Mouse (Mus musculus): ENCODE data around the gene Pelo.
A peak's percentile ranks its signal among the peaks of the same experiment; 100 is the strongest.

The Pelo gene

DNA sequence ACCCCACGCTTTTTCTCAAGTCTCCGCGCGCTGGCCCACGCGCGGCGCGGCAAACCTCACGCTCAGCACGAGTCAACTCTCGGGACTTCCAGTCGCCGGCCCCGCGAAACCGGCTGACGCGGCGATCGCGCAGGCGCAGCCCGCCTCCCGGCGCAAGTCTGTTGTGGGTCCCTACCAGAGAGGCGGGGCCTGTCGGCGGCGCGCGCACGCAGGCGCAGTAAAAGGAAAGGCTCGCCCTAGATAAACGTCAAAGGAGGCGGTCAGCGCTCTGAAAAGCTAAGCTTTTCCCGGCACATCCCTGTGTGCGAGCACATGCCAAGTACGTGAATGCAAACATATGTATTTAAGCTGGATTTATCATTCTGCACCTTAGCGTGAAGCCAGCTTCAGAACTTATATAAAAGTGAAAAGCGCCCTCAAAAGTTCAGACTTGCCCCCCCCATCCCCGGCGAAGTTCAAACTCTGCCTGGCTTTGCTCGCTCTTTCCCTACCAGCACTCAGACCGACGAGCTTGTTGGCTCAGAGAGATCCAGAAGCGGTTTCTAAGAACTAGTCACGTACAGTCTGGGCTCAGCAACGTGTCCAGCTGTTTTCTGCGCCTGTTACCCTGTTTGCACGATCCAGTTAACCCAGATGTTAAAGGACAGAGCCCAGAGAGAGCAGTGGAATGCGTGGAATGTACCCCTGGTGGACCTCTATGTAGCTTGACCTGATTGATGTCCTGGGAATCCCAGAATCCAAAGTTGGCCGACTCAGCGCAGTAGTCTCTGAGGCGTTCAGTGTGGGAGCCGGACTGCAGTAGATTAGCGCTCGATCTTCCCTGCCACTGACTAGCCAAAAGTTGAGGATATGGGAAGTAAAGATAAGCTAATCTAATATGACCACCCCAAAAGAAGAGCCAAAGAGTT is at the start of gene Pelo:
Gene Pelo (minus strand): TSS at position 118 of the 908 bp plus-strand sequence.
- peak; percentile 62 for DNase-seq (ENCODE audit: extremely low spot score, low read depth, low spot score)

DNA sequence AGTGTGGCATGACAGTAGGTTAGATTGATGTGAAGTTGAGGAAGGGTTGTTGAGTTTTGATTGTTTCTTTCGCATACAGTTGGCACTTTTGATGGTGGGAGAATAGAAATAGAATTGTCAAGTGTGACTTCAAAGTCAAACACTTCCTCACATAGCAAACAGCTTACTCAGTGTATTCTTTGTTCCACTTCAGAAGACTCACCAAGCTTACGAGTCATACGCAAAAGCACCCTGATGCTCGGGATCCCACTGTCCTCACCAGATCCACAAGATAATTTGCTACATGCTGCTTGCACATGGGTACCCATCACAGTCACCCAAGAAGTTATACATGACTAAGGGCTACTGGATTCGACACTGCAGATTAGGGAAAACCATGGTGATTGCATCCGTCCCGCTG is 48.5 kb upstream of the Pelo start:
- DNase-seq (ENCODE audit: extremely low spot score, low read depth, low spot score), result no peak

DNA sequence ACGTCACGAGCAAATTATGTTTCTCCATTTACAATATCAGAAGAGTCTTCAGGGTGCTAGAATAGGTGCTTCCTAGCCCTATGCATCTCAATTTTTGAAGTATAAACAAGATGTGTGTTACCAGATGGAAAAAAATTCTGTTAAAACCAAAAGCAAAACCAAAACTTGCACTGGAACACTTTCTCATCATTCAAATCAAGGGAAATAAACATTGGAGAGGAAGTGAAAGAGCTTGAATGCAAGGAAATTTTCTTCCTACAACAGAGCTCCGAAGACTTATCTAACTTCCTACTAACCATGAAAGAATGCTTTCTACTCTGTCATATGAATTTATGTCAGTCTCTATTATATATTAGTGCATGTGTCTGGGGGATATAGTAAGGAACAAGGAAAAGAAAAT is 46.8 kb upstream of the Pelo start:
- DNase-seq (ENCODE audit: extremely low spot score, low read depth, low spot score), result no peak

DNA sequence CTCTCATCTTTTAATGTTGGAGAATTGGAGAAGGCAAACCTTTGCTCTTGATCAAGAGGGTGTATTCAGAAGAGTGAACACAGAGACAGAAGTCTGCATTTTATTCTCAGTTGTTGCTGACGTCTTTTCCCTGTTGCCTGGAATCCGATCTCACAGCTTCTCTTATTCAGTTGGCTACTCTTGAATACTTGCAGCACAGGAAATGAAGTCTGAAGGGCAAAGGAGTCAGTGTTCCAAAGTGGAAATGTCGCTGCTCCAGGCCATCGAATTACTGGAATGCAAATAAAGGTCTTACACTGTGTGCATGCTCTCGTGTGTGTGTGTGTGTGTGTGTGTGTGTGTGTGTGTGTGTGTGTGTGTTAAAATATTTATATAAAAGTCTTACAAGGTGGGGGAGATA is 42.4 kb upstream of the Pelo start:
- DNase-seq (ENCODE audit: extremely low spot score, low read depth, low spot score), result no peak

DNA sequence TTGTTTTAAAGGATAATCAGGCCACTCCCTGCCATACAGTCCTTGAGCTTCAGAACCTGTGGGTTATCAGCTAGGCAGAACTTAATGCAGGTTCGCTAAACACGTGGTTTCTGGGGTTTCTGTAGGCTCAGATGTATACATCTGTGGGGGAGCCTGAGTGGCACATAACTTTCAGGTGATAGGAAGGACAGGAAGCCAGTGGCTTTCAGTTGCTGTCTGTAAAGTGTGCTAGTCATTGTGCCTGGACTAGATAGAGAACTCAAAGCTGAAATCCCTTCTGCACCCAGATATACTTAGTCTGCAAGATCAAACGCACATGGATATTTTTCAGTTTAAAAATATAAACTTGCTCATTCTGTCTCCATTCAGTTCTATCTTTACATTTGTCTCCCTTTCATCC is 41.4 kb upstream of the Pelo start:
- no peak for DNase-seq (ENCODE audit: extremely low spot score, low read depth, low spot score)

DNA sequence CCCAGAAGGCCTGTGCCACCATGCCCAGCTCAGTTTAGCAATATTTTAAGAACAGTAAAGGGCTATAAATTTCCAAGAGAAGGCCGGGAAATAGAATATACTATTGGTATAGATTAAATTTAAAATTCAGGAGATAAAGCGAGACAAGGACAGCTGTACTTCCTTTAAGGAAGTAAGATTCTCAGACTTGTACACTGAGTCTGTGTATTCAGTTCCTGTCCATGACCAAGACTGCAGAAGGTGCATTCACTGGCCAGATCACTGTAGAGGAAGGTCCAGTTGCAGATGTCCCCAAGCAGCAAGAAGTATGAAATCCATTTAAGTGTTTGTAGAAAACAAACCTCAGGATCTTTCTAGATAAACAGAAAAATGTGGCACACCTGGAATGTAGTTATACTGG is 40.0 kb upstream of the Pelo start:
- no peak for DNase-seq (ENCODE audit: extremely low spot score, low read depth, low spot score)

DNA sequence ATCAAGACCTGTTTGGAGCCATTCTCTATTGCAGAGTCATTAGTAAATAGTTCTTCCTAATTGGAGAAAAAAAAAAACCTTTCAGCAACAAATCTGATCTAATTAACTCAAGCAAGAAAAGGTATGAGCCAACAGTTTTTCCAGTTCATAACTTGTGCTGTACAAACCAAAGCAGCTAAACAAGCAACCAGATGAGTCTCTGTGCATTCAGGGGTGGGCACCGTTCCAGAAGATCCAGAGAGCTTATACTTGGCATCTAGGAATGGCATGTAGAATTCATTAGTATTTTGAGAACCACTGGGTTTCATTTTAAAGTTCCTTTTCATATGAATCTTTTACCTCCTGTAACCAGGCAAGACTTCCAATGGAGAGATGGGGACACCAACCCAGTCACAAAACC is 37.8 kb upstream of the Pelo start:
- no peak for DNase-seq (ENCODE audit: extremely low spot score, low read depth, low spot score)

DNA sequence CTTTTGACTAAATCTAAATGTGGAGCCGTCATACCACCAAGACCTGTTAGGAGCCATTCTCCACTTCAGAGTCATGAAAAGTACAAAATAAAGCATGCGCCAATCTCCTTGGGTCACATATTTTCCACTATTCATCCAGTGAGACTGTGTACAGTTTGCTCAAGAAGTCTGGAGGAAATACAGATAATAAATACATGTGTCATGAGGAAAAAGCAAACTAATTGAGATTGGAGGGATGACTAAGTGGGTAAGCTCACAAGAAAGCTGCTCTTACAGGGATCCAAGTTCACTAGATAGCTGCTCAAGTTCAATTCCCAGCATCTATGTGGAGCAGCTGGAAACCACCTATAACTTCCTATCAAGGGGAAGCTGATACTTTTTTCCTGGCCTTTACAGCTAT is 36.5 kb upstream of the Pelo start:
- DNase-seq (ENCODE audit: extremely low spot score, low read depth, low spot score), result no peak

DNA sequence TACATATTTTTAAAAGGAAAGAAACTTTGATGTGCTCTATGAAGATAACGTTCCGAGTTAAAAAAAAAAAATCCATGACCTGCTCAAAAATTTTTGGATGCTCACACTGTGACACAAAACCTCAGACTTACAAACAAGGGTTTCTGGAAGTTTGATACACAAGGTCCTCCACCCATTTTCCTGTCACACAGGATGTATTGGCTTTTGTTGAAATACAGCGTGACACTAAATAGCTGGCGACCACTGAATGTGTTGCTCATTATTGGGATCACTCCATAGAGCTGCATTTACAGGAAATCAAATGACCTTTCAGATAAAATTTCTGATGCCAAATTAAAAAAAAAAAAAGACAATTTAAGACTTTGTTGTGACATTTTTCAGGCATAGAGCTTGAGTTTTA is 35.1 kb upstream of the Pelo start:
- DNase-seq (ENCODE audit: extremely low spot score, low read depth, low spot score), result no peak

DNA sequence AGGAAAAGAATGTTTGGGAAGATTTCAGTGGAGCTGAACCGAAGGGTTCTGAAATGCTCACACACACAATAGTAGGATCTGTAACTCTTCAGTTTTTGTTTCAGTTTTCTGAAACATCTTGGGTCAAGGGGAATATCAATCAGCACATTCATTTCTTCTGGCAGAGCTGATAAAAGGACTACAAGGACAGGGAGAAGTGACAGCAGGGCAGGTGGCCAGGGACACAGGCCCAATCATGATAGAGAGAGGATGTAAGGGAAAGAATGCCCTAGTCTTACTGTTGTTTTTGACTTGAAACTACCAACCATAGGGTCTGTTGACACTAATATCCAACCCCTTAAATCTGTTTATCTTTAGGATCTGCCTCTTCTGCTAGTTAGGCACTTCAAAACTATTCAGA is 34.5 kb upstream of the Pelo start:
- no peak for DNase-seq (ENCODE audit: extremely low spot score, low read depth, low spot score)

DNA sequence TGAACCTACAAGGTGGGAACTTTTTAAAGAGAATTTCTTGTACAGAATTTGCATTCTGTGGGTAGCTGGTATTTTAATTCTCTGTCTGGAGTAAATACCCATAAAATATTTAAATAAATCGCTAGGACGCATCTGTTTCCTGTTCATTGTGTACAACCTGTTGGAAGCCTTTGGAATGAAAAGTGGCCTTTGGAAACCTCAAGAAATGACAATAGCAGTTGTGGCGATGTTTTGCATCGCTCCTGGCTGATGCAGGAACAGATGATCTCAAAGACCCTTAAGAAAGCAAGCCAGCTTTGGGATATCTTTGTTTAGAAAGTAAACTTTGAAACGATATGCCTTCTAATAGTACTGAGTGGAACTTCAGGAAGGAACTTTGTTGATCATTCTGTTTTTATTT is 28.8 kb upstream of the Pelo start:
- DNase-seq (ENCODE audit: extremely low spot score, low read depth, low spot score), result no peak

DNA sequence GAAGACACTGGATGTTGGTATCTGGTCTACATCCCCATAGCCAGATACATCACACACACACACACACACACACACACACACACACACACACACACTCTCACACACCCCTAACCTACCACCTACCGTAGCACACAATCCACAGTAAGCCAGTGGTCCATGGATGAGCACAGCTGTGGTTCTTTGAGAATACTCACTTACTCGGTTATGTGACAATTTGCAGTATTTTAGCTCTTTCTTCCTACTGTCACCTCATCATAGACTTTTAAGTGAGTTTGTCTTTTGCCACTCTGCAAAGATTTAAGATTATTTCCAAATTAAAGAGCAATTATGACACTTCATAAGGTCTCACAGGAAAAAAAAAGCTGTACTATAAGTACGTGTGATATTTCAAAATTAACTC is 28.2 kb upstream of the Pelo start:
- DNase-seq (ENCODE audit: extremely low spot score, low read depth, low spot score), result no peak

DNA sequence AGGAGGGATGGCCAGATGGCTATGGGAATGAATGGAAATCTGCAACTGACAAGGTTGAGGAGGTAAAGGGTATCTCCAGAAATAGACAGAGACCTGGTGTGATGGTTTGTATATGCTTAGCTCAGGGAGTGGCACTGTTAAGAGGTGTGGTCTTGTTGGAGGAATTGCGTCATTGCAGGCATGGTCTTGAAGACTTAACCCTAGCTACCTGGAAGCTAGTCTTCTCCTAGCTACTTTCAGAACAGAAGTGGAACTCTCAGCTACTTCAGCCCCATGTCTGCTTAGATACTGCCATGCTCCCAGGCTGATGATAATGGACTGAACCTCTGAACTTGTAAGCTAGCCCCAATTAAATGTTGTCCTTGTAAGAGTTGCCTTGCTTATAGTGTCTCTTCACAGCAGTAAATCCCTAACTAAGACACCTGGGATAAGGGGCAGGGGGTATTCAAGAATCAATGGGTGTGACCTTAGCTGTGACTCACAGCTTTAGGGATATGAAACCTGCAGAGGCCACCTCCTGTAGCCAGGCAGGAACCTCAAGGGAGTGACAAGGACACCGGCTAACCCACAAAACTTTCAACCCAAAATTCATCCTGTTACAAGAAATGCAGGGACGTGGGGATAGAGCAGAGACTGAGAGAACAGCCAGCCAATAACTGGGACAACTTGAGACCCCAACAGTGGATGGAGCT is 27.1 kb upstream of the Pelo start:
- DNase-seq (ENCODE audit: extremely low spot score, low read depth, low spot score), result no peak

DNA sequence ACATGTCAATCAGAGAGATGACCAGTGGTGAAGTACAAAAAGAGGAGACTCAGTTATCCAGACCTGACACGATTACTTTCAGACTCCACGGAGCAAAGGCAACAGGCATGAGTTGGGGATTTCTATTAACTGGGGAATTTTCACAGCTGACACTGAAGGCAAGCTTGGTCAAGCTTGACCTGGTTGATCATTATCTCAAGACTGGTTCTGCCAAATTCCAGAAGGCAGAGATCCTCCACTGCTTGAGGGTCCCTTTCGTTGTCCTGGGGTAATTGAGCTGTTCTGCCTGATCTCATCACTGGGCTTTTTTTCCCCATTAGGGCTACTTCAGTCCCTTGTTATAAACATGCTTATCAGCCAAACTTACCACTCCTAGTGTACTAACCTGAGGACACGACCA is 19.6 kb upstream of the Pelo start:
- no peak for DNase-seq (ENCODE audit: extremely low spot score, low read depth, low spot score)

DNA sequence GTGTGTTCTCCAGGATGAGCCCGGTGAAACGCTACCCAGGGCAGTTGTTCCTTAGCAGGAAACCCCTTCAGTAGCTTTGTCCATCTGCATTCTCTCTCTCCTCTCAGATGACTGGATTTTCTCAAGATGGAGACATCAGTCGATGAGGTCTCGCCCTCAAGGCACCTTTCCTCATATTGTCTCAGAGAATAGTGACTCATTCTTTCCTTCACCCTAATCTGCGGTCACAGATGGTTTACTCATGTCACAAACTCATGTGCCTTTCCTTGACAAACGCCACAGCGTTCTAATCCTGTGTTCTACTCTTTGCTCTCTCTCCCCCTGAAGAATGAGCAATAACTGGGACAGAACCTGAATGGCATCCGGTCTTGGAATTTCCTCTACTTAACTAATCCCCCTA is 17.4 kb upstream of the Pelo start:
- no peak for DNase-seq (ENCODE audit: extremely low spot score, low read depth, low spot score)

DNA sequence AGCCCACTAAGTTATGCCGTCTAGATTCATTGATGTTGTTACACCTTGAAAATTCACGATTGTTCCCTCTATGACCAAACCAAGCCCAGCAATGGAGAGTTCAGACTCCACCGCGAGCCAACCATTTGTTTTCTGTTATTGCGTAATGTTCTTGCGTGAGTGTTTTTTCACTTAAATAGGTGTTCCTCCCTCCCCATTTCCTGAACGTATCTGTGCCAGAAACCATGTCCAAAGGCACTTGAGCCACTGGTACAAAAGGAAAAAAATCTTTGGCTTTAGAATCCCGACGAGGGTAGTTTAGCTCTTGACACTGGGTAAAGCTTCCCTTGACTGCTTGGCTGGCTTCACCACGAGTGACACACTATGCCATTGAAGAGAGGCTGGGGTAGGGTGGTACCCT is 16.2 kb upstream of the Pelo start:
- no peak for DNase-seq (ENCODE audit: extremely low spot score, low read depth, low spot score)

DNA sequence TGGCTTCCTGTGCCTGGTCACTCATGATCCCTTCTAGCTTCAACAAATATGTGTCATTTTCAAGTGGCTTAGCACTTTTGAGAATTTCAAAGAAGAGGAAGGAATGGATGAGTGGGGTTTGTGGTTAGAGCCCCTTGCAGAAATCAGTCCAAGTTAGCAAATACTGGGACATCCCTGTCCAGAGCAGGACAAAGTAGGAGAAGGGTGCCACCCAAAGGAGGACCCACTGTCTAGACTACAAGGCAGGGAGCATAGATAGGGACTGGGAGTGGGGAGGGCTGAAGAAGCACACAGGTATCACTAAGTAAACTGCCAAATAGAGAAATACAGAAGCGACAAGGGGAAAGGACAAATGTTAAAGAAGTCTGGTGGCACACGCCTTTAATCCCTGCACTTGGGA is 12.8 kb upstream of the Pelo start:
- no peak for DNase-seq (ENCODE audit: extremely low spot score, low read depth, low spot score)

DNA sequence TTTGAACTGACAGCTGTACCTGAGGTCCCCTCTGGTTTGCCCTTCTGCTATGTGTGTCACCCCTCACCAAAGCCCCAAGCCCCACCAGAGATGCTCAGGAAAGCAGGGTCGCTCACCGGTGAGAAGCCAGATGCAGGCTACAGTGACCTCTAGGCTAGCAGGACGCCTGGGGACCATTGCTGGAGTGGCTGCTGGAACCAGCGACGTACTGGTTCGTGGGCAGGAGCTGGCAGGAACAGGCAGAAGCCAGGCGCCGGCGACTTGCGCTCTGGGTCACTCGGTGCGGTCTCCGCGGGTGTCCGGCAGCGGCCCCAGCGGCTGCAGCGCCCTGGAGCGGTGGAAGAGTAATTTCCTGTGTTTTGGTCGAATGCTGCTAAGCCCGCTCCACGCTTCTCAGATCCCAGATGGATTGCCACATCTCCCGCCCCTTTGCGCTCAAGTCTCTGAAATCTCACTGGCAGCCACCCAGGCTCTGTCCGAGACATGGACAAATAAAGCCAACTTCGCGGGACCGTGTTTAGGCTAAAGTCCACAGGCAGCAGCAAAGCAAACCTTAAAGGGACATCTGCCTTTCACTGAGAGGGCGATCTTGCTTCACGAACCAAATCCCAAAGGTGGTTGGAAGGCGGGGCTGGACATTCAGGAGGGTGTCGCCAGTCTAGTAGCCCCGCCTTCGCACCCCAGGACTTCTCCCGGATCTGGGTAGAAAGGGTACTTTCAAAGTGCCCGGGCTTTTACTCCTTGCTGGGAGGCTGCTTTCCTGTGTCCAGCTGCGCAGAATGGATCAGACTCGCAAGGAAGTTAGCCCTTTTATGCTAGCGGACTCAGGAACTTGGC is 11.6 kb upstream of the Pelo start, which contains the start of the genes Gm49395 and Itga1:
Gene Gm49395 (minus strand): TSS at position 567 of the 837 bp plus-strand sequence.
Gene Itga1 (minus strand): TSS at position 610 of the 837 bp plus-strand sequence.
- DNase-seq (ENCODE audit: extremely low spot score, low read depth, low spot score), result peak; percentile 22

DNA sequence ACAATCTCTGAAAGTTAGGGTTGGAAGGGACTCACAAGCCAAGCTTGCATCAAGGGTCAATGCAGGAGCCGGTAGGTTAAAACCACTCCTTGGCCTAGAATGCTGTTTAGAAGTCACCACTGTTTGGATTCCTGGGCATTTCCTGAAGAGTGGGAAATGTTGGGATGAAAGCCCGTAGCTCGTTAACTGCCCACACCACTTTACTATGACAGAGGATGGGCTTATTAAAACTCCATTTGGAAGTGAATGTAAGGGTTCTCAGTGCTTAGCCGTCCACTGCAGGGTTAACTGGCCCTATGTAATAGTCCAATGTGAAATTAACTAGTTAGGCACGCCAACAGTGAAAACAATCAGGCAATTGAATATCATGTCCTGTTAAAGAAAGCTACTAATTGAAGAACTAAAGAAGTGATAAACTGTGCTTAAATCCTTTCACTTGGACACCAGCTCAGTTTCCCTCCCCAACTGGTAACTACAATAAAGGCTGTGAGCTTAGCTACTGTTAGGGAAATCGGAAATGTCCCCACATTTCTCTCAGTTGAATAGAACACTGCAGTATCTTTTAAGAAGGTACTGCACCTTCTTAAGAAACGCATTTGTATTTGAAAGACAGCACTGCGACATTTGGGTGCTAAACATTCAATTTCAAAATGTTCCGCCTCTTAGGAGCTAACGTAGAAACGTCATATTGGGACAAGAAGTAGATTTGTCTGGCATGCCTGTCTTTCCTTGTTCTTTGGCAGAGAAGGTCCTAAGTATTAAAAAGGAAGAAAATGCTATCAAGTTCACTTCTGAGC is 10.6 kb upstream of the Pelo start:
- peak; percentile 12 for DNase-seq (ENCODE audit: extremely low spot score, low read depth, low spot score)

DNA sequence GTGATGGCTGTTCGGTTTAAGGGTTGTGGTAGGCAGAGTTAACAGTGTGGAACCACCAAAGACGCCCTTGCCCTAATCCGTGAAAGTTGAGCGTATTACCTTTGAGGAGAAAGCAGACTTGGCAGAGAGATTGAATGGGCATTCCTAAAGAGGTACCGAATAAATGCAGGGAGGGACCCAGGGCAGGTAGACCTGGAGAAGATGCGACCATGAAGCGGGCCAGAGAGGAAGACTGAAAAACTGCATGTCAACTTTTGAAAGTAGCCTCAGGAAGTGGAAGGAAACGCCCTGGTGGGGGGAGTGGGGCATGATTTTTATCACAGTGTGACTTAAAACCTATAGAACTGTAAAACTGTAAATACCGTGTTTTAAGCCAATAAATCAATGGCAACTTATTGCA is 9.4 kb upstream of the Pelo start:
- no peak for DNase-seq (ENCODE audit: extremely low spot score, low read depth, low spot score)

DNA sequence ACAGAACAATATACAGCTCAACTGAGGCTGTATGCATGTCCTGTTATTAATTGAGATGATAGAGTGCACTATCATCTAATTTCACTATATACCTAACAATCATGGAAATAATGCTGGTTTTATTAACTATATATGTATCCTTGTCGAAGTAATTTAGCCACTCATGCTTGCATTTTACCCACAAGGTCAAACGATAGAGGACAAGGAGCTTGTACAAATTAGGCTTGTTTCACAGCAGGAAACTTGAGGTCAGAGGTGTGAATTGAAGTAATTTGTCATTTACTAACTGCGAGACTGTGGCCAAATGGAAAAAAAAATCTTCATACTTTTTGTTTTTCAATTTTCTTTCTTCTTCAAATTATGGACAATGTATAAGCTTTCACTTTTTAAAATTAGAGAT is 8.2 kb upstream of the Pelo start:
- DNase-seq (ENCODE audit: extremely low spot score, low read depth, low spot score), result no peak

All from hindlimb bud, embryonic 11.5 days (tissue).